Mouse (Mus musculus) thymus, adult 2 months (tissue): ENCODE results near the gene Trim2. TPM values are rescaled to one million over a fixed set of nuclear protein-coding genes. Genes with fewer than 3 reads are reported as not detected.

Experiments used
- DNase-seq: peaks from one replicate; pipeline ENCODE4 v3.0.0; 2021
- H3K27ac ChIP-seq: fragments of 200-500 bp; 2 replicates; pipeline ENCODE4 v1.5.1; 2012; ENCODE audit warnings: low read length, control low read depth; ENCODE audit not compliant: control insufficient read depth, insufficient read depth
- H3K27me3 ChIP-seq: fragments of 200-500 bp; 2 replicates; pipeline ENCODE4 v1.6.1; 2012; ENCODE audit warnings: mild to moderate bottlenecking, low read length, moderate library complexity, mixed read lengths; ENCODE audit not compliant: control insufficient read depth, insufficient read depth
- H3K36me3 ChIP-seq: fragments of 200-500 bp; 2 replicates; pipeline ENCODE4 v1.6.1; 2012; ENCODE audit warnings: mild to moderate bottlenecking, low read length, moderate library complexity; ENCODE audit not compliant: control insufficient read depth, insufficient read depth
- H3K4me1 ChIP-seq: fragments of 200-500 bp; replicated peaks from 2 replicates; pipeline ENCODE4 v1.6.1; 2012; ENCODE audit warnings: low read length; ENCODE audit not compliant: control insufficient read depth, insufficient read depth
- H3K4me3 ChIP-seq: fragments of 200-500 bp; 2 replicates; pipeline ENCODE4 v1.5.1; 2012; ENCODE audit warnings: mild to moderate bottlenecking, low read length, control low read depth, moderate library complexity; ENCODE audit not compliant: control insufficient read depth, insufficient read depth
- CTCF ChIP-seq: fragments of 200-500 bp; IDR thresholded peaks from 2 replicates; pipeline ENCODE4 v1.5.1; 2012; ENCODE audit warnings: mild to moderate bottlenecking, control low read depth, low read length, moderate library complexity, borderline replicate concordance; ENCODE audit not compliant: control insufficient read depth, poor library complexity, insufficient read depth; ENCODE audit errors: extremely low read depth
- POLR2A ChIP-seq: fragments of 200-500 bp; IDR thresholded peaks from 2 replicates; pipeline ENCODE4 v1.6.1; 2012; ENCODE audit warnings: mild to moderate bottlenecking, low read length, control low read depth, moderate library complexity; ENCODE audit not compliant: control insufficient read depth, poor library complexity, insufficient read depth; ENCODE audit errors: extremely low read depth
- WGBS: fragments of 180-500 bp; shearing (Covaris S2); methylation state at CpG from one replicate; pipeline ENCODE4 v1.1.7; 2018; 5-methylcytosine and 5-hydroxymethylcytosine counted together
- polyA plus RNA-seq: library from polyadenylated mRNA; depleted of rRNA; stranded (reverse); fragments of >200 nt; gene quantifications from 2 replicates; pipeline ENCODE4 v1.2.3, GENCODE M21; 2012

The Trim2 gene
- polyA plus RNA-seq, 1 experiment = 4.2 TPM

- H3K4me3 ChIP-seq = no peak overlapping the region
- no peak for DNase-seq
- 84% methylated on average over 5 of the region's 5 CpGs for WGBS
- H3K27ac ChIP-seq = no peak overlapping the region
- TF ChIP-seq POLR2A (no peak), CTCF (no peak)
- H3K27me3 ChIP-seq = no peaks in the 10 kb centered on the region
- H3K36me3 ChIP-seq = no peaks in the 10 kb centered on the region
- no peaks in the 10 kb centered on the region for H3K4me1 ChIP-seq
Measured at GRCm38 (mm10) chr3:84312326-84312725, 5.6 kb upstream of the Trim2 start.

GRCm38 (mm10) chr3:84307516-84307915 lies 839 bp upstream of the Trim2 start:
- no peak overlapping the region for H3K27ac ChIP-seq

GRCm38 (mm10) chr3:84305722-84306510 lies 761 bp downstream of the Trim2 start:
- no peak for DNase-seq
- Histone ChIP-seq H3K4me1 (peaks cover 13% of the 10 kb centered on the region), H3K36me3 (no peaks in the 10 kb centered on the region), H3K27ac (no peak overlapping the region), H3K27me3 (peaks cover 8% of the 10 kb centered on the region; the same call in 1 of the 2 replicates), H3K4me3 (no peak overlapping the region)
- TF ChIP-seq POLR2A = no peak
- no peak for TF ChIP-seq CTCF
- WGBS = 63% methylated on average over 15 of the region's 15 CpGs

More at GRCm38 (mm10) chr3:84307516-84307915, 839 bp upstream of the Trim2 start:
- no peak overlapping the region for H3K4me3 ChIP-seq
- peaks cover 8% of the 10 kb centered on the region; the same call in 1 of the 2 replicates for H3K27me3 ChIP-seq
- TF ChIP-seq CTCF (no peak), POLR2A (no peak)
- no peaks in the 10 kb centered on the region for H3K36me3 ChIP-seq
- WGBS = 92% methylated on average over 5 of the region's 5 CpGs
- peaks cover 13% of the 10 kb centered on the region for H3K4me1 ChIP-seq
- no peak for DNase-seq

GRCm38 (mm10) chr3:84305010-84305692 lies 1.5 kb downstream of the Trim2 start:
- Histone ChIP-seq H3K27ac (no peak overlapping the region), H3K4me3 (peak overlapping the region; percentile 28; the same call in 1 of the 2 replicates), H3K4me1 (peaks cover 13% of the 10 kb centered on the region), H3K27me3 (peaks cover 8% of the 10 kb centered on the region; the same call in 1 of the 2 replicates), H3K36me3 (no peaks in the 10 kb centered on the region)
- peak; percentile 82 for DNase-seq
- TF ChIP-seq POLR2A (no peak), CTCF (no peak)
- 3% methylated on average over 28 of the region's 28 CpGs for WGBS

- no peak overlapping the region for H3K4me3 ChIP-seq
- no peak for TF ChIP-seq CTCF
- no peak for TF ChIP-seq POLR2A
- no peaks in the 10 kb centered on the region for H3K36me3 ChIP-seq
- DNase-seq = peak; percentile 49
- WGBS = 3% methylated on average over 32 of the region's 32 CpGs
- H3K4me1 ChIP-seq = peaks cover 13% of the 10 kb centered on the region
- no peak overlapping the region for H3K27ac ChIP-seq
- H3K27me3 ChIP-seq = peaks cover 8% of the 10 kb centered on the region; the same call in 1 of the 2 replicates
Measured at GRCm38 (mm10) chr3:84304339-84305009, 2.2 kb downstream of the Trim2 start.

- Histone ChIP-seq H3K4me3 (no peak overlapping the region), H3K4me1 (peaks cover 13% of the 10 kb centered on the region), H3K27me3 (peaks cover 8% of the 10 kb centered on the region; the same call in 1 of the 2 replicates), H3K27ac (no peak overlapping the region), H3K36me3 (no peaks in the 10 kb centered on the region)
- no peak for TF ChIP-seq POLR2A
- no peak for TF ChIP-seq CTCF
- DNase-seq = no peak
- 86% methylated on average over 8 of the region's 8 CpGs for WGBS
Measured at GRCm38 (mm10) chr3:84303395-84303949, 3.2 kb downstream of the Trim2 start.
